Mouse (Mus musculus) G1E (cell line): ENCODE results near the gene Gm38655. TPM values are rescaled to one million over a fixed set of nuclear protein-coding genes. Genes with fewer than 3 reads are reported as not detected.
"Not testable (repeated sequence)": the region's sequence is repeated elsewhere in the genome, so short reads cannot be mapped to it uniquely, and the experiment has no call there.

Source experiments
- ATAC-seq: 2 replicates; pipeline ENCODE4 v1.8.0; 2016; ENCODE audit warnings: mild to moderate bottlenecking; ENCODE audit not compliant: insufficient number of reproducible peaks, poor library complexity, low FRiP score, severe bottlenecking; ENCODE audit errors: extremely low read depth
- DNase-seq: peaks from one replicate; pipeline ENCODE4 v3.0.0; 2012; ENCODE audit warnings: low spot score
- H3K27me3 ChIP-seq: 2 replicates; pipeline ENCODE4 v1.6.1; 2012; ENCODE audit warnings: mild to moderate bottlenecking, low read length, inconsistent platforms; ENCODE audit not compliant: insufficient read depth
- H3K36me3 ChIP-seq: replicated peaks from 2 replicates; pipeline ENCODE3; 2012; ENCODE audit warnings: mild to moderate bottlenecking, inconsistent platforms
- H3K4me1 ChIP-seq: 2 replicates; pipeline ENCODE4 v1.6.1; 2012; ENCODE audit warnings: low read depth, low read length, inconsistent platforms, mixed read lengths; ENCODE audit not compliant: insufficient read depth
- H3K4me3 ChIP-seq: 2 replicates; pipeline ENCODE4 v1.5.1; 2012; ENCODE audit warnings: low read depth, mild to moderate bottlenecking, inconsistent platforms, low read length, moderate library complexity, mixed read lengths
- H3K9me3 ChIP-seq: replicated peaks from 2 replicates; pipeline ENCODE4 v1.6.1; 2012; ENCODE audit warnings: inconsistent platforms
- CTCF ChIP-seq: IDR thresholded peaks from 2 replicates; pipeline ENCODE4 v1.5.1; 2012; ENCODE audit warnings: low read depth, low read length, inconsistent platforms, mixed read lengths
- GATA1 ChIP-seq: IDR thresholded peaks from 2 replicates; pipeline ENCODE4 v1.6.1; 2012; ENCODE audit warnings: borderline replicate concordance, low read length, inconsistent platforms, mixed read lengths
- GATA2 ChIP-seq: IDR thresholded peaks from 2 replicates; pipeline ENCODE4 v1.6.1; 2012; ENCODE audit warnings: low read depth, low read length, inconsistent platforms, borderline replicate concordance
- POLR2AphosphoS5 ChIP-seq: IDR thresholded peaks from 2 replicates; pipeline ENCODE4 v1.6.1; 2012; ENCODE audit warnings: low read depth, low read length, inconsistent platforms; ENCODE audit not compliant: insufficient replicate concordance
- TAL1 ChIP-seq: conservative IDR thresholded peaks from 2 replicates; pipeline ENCODE4 v1.6.1; 2012; ENCODE audit warnings: low read depth, low read length, inconsistent platforms, mixed read lengths
- polyA plus RNA-seq: library from polyadenylated mRNA; stranded (reverse); fragments of >175 nt; gene quantifications from 2 replicates; pipeline ENCODE4 v1.2.3, GENCODE M21; 2012
- total RNA-seq, 2 experiments: library from RNA; stranded (forward) in 1 of 2; stranded (reverse) in 1 of 2; fragments of 200-1000 nt in 1 of 2; fragments of >200 nt in 1 of 2; fragmentation: Nextera tagmentation in 1 of 2; gene quantifications; 2 replicates each; pipeline ENCODE4 v1.2.3; 2014 to 2017

Gm38655 gene
- total and polyA plus RNA-seq, 3 experiments = 0.05 TPM; not detected in 2

GRCm38 (mm10) chr17:25127079-25127478 lies 48.2 kb downstream of the Gm38655 start:
- Histone ChIP-seq H3K36me3 (no peaks in the 10 kb centered on the region), H3K4me1 (peaks cover 13% of the 10 kb centered on the region), H3K4me3 (peak overlapping the region; percentile 27; the same call in 1 of the 2 replicates), H3K9me3 (no peaks in the 10 kb centered on the region), H3K27me3 (peaks cover 19% of the 10 kb centered on the region)
- no peak for TF ChIP-seq POLR2AphosphoS5
- TF ChIP-seq TAL1 = no peak
- no peak for TF ChIP-seq GATA2
- TF ChIP-seq GATA1 = no peak
- no peak for TF ChIP-seq CTCF
- DNase-seq (no peak), ATAC-seq (peak; percentile 34)

- peaks cover 33% of the 10 kb centered on the region for H3K27me3 ChIP-seq
- peaks cover 13% of the 10 kb centered on the region for H3K4me1 ChIP-seq
- not testable (repeated sequence) for H3K36me3 ChIP-seq, H3K9me3 ChIP-seq, DNase-seq, ATAC-seq, H3K4me3 ChIP-seq
Observed at GRCm38 (mm10) chr17:25125442-25126060, 49.7 kb downstream of the Gm38655 start.

- H3K9me3 ChIP-seq = no peaks in the 10 kb centered on the region
- DNase-seq = no peak
- H3K36me3 ChIP-seq = no peaks in the 10 kb centered on the region
- no peak for TF ChIP-seq GATA1
- TF ChIP-seq CTCF = 0 out of 2 replicates have a peak, but pooled peaks have one; percentile 13
- TF ChIP-seq TAL1 = no peak
- TF ChIP-seq POLR2AphosphoS5 = no peak
- peaks cover 45% of the 10 kb centered on the region for H3K27me3 ChIP-seq
- ATAC-seq = no peak
- H3K4me1 ChIP-seq = peaks cover 13% of the 10 kb centered on the region
- no peak overlapping the region for H3K4me3 ChIP-seq
Observed at GRCm38 (mm10) chr17:25123979-25124378, 51.3 kb downstream of the Gm38655 start.

Other genes with a start within 250 kb of the Gm38655 start
Only the 20 nearest of the 21 such genes appear.
- gene Jpt2, start 214.8 kb downstream of the Gm38655 start, total RNA-seq (2014; fragmentation: Nextera tagmentation) = 79.9 and 83.5 TPM in 2 replicates
- 71.2 and 72.3 TPM in 2 replicates for gene Jpt2, start 214.8 kb downstream of the Gm38655 start, total RNA-seq (2017)
- 25.9 and 28.8 TPM in 2 replicates for gene Jpt2, start 214.8 kb downstream of the Gm38655 start, polyA plus RNA-seq
- gene Cramp1l, start 159.7 kb downstream of the Gm38655 start, total RNA-seq (2014; fragmentation: Nextera tagmentation) = 37.7 and 39.5 TPM in 2 replicates
- gene Cramp1l, start 159.7 kb downstream of the Gm38655 start, total RNA-seq (2017) = 8.6 and 8.9 TPM in 2 replicates
- gene Cramp1l, start 159.7 kb downstream of the Gm38655 start, polyA plus RNA-seq = 14.0 and 14.9 TPM in 2 replicates
- gene Ift140, start 159.4 kb downstream of the Gm38655 start, total RNA-seq (2014; fragmentation: Nextera tagmentation) = 17.7 and 37.9 TPM in 2 replicates
- gene Ift140, start 159.4 kb downstream of the Gm38655 start, total RNA-seq (2017) = 13.5 and 17.9 TPM in 2 replicates
- 9.6 and 9.9 TPM in 2 replicates for gene Ift140, start 159.4 kb downstream of the Gm38655 start, polyA plus RNA-seq
- gene Tmem204, start 91.9 kb downstream of the Gm38655 start, total RNA-seq (2014; fragmentation: Nextera tagmentation) = not detected in 2 replicates
- gene Tmem204, start 91.9 kb downstream of the Gm38655 start, total RNA-seq (2017) = 0.11 and 0.17 TPM in 2 replicates
- not detected in 2 replicates for gene Tmem204, start 91.9 kb downstream of the Gm38655 start, polyA plus RNA-seq
- gene Telo2, start 59.5 kb downstream of the Gm38655 start, total RNA-seq (2014; fragmentation: Nextera tagmentation) = 6.0 and 25.6 TPM in 2 replicates
- 22.3 and 28.2 TPM in 2 replicates for gene Telo2, start 59.5 kb downstream of the Gm38655 start, total RNA-seq (2017)
- 34.9 and 44.0 TPM in 2 replicates for gene Telo2, start 59.5 kb downstream of the Gm38655 start, polyA plus RNA-seq
- not detected in 2 replicates for gene Ptx4, start 54.7 kb downstream of the Gm38655 start, total RNA-seq (2014; fragmentation: Nextera tagmentation)
- 0.33 TPM in 1 of 2 replicates, not detected in the other for gene Ptx4, start 54.7 kb downstream of the Gm38655 start, total RNA-seq (2017)
- gene Ptx4, start 54.7 kb downstream of the Gm38655 start, polyA plus RNA-seq = not detected in 2 replicates
- gene Clcn7, start 42.1 kb downstream of the Gm38655 start, total RNA-seq (2014; fragmentation: Nextera tagmentation) = 10.8 and 12.7 TPM in 2 replicates
- 15.7 and 17.8 TPM in 2 replicates for gene Clcn7, start 42.1 kb downstream of the Gm38655 start, total RNA-seq (2017)
- 14.7 and 16.1 TPM in 2 replicates for gene Clcn7, start 42.1 kb downstream of the Gm38655 start, polyA plus RNA-seq
- not detected in 2 replicates for gene Ccdc154, start 13.0 kb downstream of the Gm38655 start, total RNA-seq (2014; fragmentation: Nextera tagmentation)
- 0.05 and 0.12 TPM in 2 replicates for gene Ccdc154, start 13.0 kb downstream of the Gm38655 start, total RNA-seq (2017)
- not detected in 2 replicates for gene Ccdc154, start 13.0 kb downstream of the Gm38655 start, polyA plus RNA-seq
- 10.5 and 15.7 TPM in 2 replicates for gene BC003965, start 9.1 kb upstream of the Gm38655 start, total RNA-seq (2014; fragmentation: Nextera tagmentation)
- 12.1 and 13.9 TPM in 2 replicates for gene BC003965, start 9.1 kb upstream of the Gm38655 start, total RNA-seq (2017)
- 36.9 and 44.1 TPM in 2 replicates for gene BC003965, start 9.1 kb upstream of the Gm38655 start, polyA plus RNA-seq
- 14.1 and 15.0 TPM in 2 replicates for gene Unkl, start 12.9 kb upstream of the Gm38655 start, total RNA-seq (2014; fragmentation: Nextera tagmentation)
- 8.5 and 10.1 TPM in 2 replicates for gene Unkl, start 12.9 kb upstream of the Gm38655 start, total RNA-seq (2017)
- 59.4 and 65.9 TPM in 2 replicates for gene Unkl, start 12.9 kb upstream of the Gm38655 start, polyA plus RNA-seq
- 9.7 and 10.0 TPM in 2 replicates for gene Gnptg, start 64.7 kb upstream of the Gm38655 start, total RNA-seq (2014; fragmentation: Nextera tagmentation)
- gene Gnptg, start 64.7 kb upstream of the Gm38655 start, total RNA-seq (2017) = 22.2 and 31.1 TPM in 2 replicates
- 5.4 and 11.6 TPM in 2 replicates for gene Gnptg, start 64.7 kb upstream of the Gm38655 start, polyA plus RNA-seq
- gene Tsr3, start 64.7 kb upstream of the Gm38655 start, total RNA-seq (2014; fragmentation: Nextera tagmentation) = 15.2 and 17.6 TPM in 2 replicates
- gene Tsr3, start 64.7 kb upstream of the Gm38655 start, total RNA-seq (2017) = 34.4 and 41.0 TPM in 2 replicates
- gene Tsr3, start 64.7 kb upstream of the Gm38655 start, polyA plus RNA-seq = 22.4 and 24.2 TPM in 2 replicates
- gene Baiap3, start 80.9 kb upstream of the Gm38655 start, total RNA-seq (2014; fragmentation: Nextera tagmentation) = not detected in 2 replicates
- 0.17 and 0.33 TPM in 2 replicates for gene Baiap3, start 80.9 kb upstream of the Gm38655 start, total RNA-seq (2017)
- gene Baiap3, start 80.9 kb upstream of the Gm38655 start, polyA plus RNA-seq = 0.06 TPM in 1 of 2 replicates, not detected in the other
- 516 and 535 TPM in 2 replicates for gene Ube2i, start 99.2 kb upstream of the Gm38655 start, total RNA-seq (2014; fragmentation: Nextera tagmentation)
- gene Ube2i, start 99.2 kb upstream of the Gm38655 start, total RNA-seq (2017) = 421 and 442 TPM in 2 replicates
- gene Ube2i, start 99.2 kb upstream of the Gm38655 start, polyA plus RNA-seq = 422 and 440 TPM in 2 replicates
- gene Prss34, start 122.9 kb upstream of the Gm38655 start, total RNA-seq (2014; fragmentation: Nextera tagmentation) = not detected in 2 replicates
- gene Prss34, start 122.9 kb upstream of the Gm38655 start, total RNA-seq (2017) = not detected in 2 replicates
- gene Prss34, start 122.9 kb upstream of the Gm38655 start, polyA plus RNA-seq = 0.06 TPM in 1 of 2 replicates, not detected in the other
- not detected in 2 replicates for gene Prss28, start 133.2 kb upstream of the Gm38655 start, total RNA-seq (2014; fragmentation: Nextera tagmentation)
- gene Prss28, start 133.2 kb upstream of the Gm38655 start, total RNA-seq (2017) = 0.11 TPM in 1 of 2 replicates, not detected in the other
- gene Prss28, start 133.2 kb upstream of the Gm38655 start, polyA plus RNA-seq = not detected in 2 replicates
- not detected in 2 replicates for gene Prss29, start 143.2 kb upstream of the Gm38655 start, total RNA-seq (2014; fragmentation: Nextera tagmentation)
- not detected in 2 replicates for gene Prss29, start 143.2 kb upstream of the Gm38655 start, total RNA-seq (2017)
- gene Prss29, start 143.2 kb upstream of the Gm38655 start, polyA plus RNA-seq = not detected in 2 replicates
- 0.75 TPM in 1 of 2 replicates, not detected in the other for gene Tpsab1, start 170.1 kb upstream of the Gm38655 start, total RNA-seq (2014; fragmentation: Nextera tagmentation)
- 14.2 and 14.5 TPM in 2 replicates for gene Tpsab1, start 170.1 kb upstream of the Gm38655 start, total RNA-seq (2017)
- gene Tpsab1, start 170.1 kb upstream of the Gm38655 start, polyA plus RNA-seq = 0.12 and 0.14 TPM in 2 replicates
- gene Tpsb2, start 190.8 kb upstream of the Gm38655 start, total RNA-seq (2014; fragmentation: Nextera tagmentation) = 0.58 TPM in 1 of 2 replicates, not detected in the other
- 12.9 and 15.4 TPM in 2 replicates for gene Tpsb2, start 190.8 kb upstream of the Gm38655 start, total RNA-seq (2017)
- not detected in 2 replicates for gene Tpsb2, start 190.8 kb upstream of the Gm38655 start, polyA plus RNA-seq
- gene Tpsg1, start 193.8 kb upstream of the Gm38655 start, total RNA-seq (2014; fragmentation: Nextera tagmentation) = not detected in 2 replicates
- gene Tpsg1, start 193.8 kb upstream of the Gm38655 start, total RNA-seq (2017) = 0.60 and 0.70 TPM in 2 replicates
- not detected in 2 replicates for gene Tpsg1, start 193.8 kb upstream of the Gm38655 start, polyA plus RNA-seq